Mouse (Mus musculus): ENCODE measurements at regions not wholly inside any gene's neighbourhood (a gene's known extent, or its start where the extent isn't known, plus 50 kb on each side); places are given as distances from the start of the nearest gene placed in this dataset.

GRCm38 (mm10) chr10:24437177-24437576 lies 158.1 kb upstream of the Ccn2 start:
- no peak for DNase-seq (ENCODE audit: low read depth, low spot score)

- DNase-seq (ENCODE audit: low read depth, low spot score): no peak
Observed at GRCm38 (mm10) chr10:24444572-24444971, 150.7 kb upstream of the Ccn2 start.

GRCm38 (mm10) chr10:24445036-24445435 lies 150.2 kb upstream of the Ccn2 start:
- DNase-seq (ENCODE audit: low read depth, low spot score): no peak

GRCm38 (mm10) chr10:24446168-24446567 lies 149.1 kb upstream of the Ccn2 start:
- DNase-seq (ENCODE audit: low read depth, low spot score): no peak

GRCm38 (mm10) chr10:24447135-24447534 lies 148.1 kb upstream of the Ccn2 start:
- DNase-seq (ENCODE audit: low read depth, low spot score): no peak

- no peak for DNase-seq (ENCODE audit: low read depth, low spot score)
Observed at GRCm38 (mm10) chr10:24448001-24448561, 147.2 kb upstream of the Ccn2 start.

- DNase-seq (ENCODE audit: low read depth, low spot score): no peak
Observed at GRCm38 (mm10) chr10:24453507-24453906, 141.7 kb upstream of the Ccn2 start.

GRCm38 (mm10) chr10:24458667-24459066 lies 136.6 kb upstream of the Ccn2 start:
- no peak for DNase-seq (ENCODE audit: low read depth, low spot score)

GRCm38 (mm10) chr10:24463873-24464272 lies 131.4 kb upstream of the Ccn2 start:
- no peak for DNase-seq (ENCODE audit: low read depth, low spot score)

GRCm38 (mm10) chr10:24464377-24464776 lies 130.9 kb upstream of the Ccn2 start:
- DNase-seq (ENCODE audit: low read depth, low spot score): no peak

- no peak for DNase-seq (ENCODE audit: low read depth, low spot score)
Observed at GRCm38 (mm10) chr10:24469741-24470140, 125.5 kb upstream of the Ccn2 start.

GRCm38 (mm10) chr10:24471521-24471920 lies 123.7 kb upstream of the Ccn2 start:
- no peak for DNase-seq (ENCODE audit: low read depth, low spot score)

GRCm38 (mm10) chr10:24476288-24476687 lies 119.0 kb upstream of the Ccn2 start:
- DNase-seq (ENCODE audit: low read depth, low spot score): no peak

- DNase-seq (ENCODE audit: low read depth, low spot score): no peak
Observed at GRCm38 (mm10) chr10:24478535-24478934, 116.7 kb upstream of the Ccn2 start.

- DNase-seq (ENCODE audit: low read depth, low spot score): no peak
Observed at GRCm38 (mm10) chr10:24479148-24479547, 116.1 kb upstream of the Ccn2 start.

- DNase-seq (ENCODE audit: low read depth, low spot score): no peak
Observed at GRCm38 (mm10) chr10:24481926-24482612, 113.2 kb upstream of the Ccn2 start.

- DNase-seq (ENCODE audit: low read depth, low spot score): no peak
Observed at GRCm38 (mm10) chr10:24483053-24483452, 112.2 kb upstream of the Ccn2 start.

- DNase-seq (ENCODE audit: low read depth, low spot score): no peak
Observed at GRCm38 (mm10) chr10:24484101-24484660, 111.1 kb upstream of the Ccn2 start.

- DNase-seq (ENCODE audit: low read depth, low spot score): no peak
Observed at GRCm38 (mm10) chr10:24485461-24485860, 109.8 kb upstream of the Ccn2 start.

- DNase-seq (ENCODE audit: low read depth, low spot score): no peak
Observed at GRCm38 (mm10) chr10:24486224-24486623, 109.0 kb upstream of the Ccn2 start.

- DNase-seq (ENCODE audit: low read depth, low spot score): no peak
Observed at GRCm38 (mm10) chr10:24487915-24488314, 107.3 kb upstream of the Ccn2 start.

- DNase-seq (ENCODE audit: low read depth, low spot score): no peak
Observed at GRCm38 (mm10) chr10:24490432-24490831, 104.8 kb upstream of the Ccn2 start.

GRCm38 (mm10) chr10:24491848-24492247 lies 103.4 kb upstream of the Ccn2 start:
- DNase-seq (ENCODE audit: low read depth, low spot score): no peak
